Mouse (Mus musculus): ENCODE data around the gene Itga5.

GRCm38 (mm10) chr15:103368179-103368940, 1.8 kb upstream of the Itga5 start:
- TF ChIP-seq CTCF (IDR thresholded peaks at IDR 0.05) (no peak), EP300 (IDR thresholded peaks at IDR 0.05) (no peak; the same call in 1 of the 2 replicates)

All from lung, postnatal 0 days (tissue).